Mouse (Mus musculus): Measurements from ENCODE around the gene Fli1.

Gene Fli1

DNA sequence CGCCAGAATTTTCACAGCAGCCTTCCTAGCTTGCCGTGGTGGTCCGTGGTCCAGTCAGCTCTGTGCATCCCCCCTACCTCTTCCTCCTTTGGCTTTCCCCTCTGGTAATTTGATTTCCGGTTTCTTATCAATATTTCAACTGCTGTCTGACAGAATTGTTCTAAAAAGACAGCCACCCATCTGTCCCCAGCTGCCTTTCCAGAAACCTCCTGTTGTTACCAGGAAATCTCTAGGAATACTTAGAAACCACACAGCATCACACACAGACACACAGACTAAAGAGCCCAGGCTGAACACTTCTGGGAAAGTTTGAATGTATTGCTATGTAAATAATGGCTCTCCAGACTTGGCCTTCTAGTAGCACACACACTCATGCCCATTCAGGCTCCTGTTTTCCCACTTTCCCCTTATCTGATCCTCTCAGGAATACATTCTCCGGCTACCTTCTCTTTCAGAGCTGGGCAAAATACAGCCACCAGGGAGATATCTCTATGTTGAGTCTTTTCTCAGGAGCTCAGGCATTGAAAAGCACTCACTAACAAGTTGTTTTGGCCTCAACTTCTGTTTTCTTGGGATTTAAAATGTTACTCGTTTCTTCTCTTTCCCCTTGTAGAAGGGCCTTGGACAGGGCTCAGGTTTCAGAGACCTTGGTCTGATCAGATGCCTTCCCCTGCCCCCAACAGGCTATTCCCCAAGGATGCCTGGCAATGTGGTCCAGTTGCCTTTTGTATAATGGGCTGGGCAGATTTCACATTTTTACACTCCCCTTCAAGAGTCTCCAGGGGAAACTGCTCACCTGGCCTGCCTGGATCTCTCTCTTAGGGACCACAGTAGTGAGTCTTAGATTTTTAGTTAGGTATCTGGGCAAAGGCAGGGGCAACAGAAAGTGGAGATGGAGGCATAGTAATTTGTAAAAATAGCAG lies 7.1 kb upstream of the Fli1 start:
- DNase-seq (ENCODE audit: low spot score), result no peak

DNA sequence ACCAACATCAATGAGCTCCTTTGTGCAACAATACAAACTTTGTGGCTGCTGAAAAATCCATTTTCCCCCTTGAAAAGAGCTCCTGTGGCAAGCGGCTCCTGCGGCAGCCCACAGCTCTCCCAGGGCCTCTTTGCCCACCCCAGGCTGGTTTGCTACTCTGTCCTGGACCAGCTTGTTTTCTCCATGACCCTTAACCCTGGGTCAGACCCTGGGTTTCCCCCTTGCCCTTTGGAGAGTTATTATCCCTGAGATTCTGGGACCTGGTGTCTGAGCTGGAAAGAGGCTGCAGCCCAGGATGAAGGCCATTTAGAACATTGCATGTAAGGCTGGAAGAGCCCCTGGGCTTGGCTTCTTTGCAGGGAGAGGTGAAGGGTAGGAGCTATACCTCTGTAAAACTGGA lies 4.1 kb upstream of the Fli1 start:
- DNase-seq (ENCODE audit: low spot score), result no peak

DNA sequence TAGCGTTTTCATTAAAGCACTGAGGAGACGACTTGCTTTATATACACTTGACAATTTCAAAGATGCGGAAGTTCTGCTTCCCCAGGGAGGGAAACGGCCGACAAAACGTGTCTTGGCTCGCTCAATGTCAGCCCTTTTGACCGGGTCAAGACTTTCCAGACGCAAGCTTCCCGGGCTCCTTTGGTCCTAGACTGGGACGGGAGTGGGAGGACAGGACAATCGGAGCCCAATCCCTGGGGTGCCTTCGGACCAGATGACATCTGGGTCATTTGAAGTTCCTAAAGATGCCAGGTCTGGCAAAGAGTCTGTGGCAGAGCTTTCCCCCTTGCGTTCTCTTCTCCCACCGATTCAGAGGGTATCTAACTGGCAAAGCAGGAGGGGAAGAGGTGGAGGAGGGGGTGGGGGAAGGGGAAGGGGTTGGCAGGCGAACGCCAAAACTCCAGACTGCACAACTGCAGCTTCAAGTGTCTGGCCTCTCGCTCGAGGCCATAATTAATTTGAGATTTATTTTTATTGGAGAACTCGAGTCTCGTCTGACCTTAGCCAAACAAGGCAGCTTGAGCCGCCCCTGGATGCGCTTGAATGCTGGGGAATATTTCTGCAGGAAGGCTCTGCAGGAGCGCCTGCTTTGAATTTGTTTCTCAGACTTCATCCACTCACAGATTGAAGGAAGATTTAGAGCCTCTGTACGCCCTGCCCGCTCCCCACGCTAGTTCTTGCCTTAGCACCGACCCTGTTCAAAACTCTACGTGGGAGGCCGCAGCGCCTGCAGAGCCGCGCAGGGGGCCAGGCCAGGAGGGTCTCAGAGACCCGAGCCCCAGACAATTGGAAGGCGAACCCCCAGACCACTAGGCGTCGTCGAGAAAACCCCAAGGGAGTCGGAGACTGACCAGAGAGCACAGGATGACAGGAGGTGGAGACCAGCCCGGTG lies 2.3 kb upstream of the Fli1 start:
- DNase-seq (ENCODE audit: low spot score), result no peak

DNA sequence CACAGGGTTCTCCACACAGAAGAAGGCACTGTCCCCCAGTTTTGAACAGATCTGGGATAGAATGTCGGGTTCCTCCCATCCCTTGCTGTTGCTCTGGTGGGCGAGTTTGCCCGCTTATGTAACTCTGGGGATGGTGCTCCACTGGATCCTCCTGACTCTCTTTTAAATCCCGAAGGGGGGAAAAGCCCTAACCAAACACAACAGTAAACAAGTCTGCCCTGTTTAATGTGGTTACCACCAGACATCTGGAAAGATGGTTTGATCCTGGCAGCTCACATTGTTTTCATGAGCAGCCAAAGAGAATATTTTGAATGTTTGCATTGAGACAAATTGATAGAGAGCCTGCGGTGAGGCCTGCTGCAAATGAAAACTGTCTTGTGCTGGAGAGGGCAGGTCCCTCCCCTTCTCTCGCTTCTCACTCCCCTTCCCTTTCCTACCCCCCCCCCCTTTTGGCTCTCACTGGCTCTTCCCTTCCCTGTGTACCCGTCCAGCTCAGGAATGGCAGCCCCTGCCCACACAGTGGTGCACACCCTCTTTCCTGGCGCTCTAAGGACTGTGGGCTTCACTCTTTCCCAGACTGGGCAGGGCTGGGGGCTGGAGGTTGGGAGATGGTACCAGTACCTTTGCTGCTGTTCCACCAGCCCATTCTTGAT lies 1.4 kb upstream of the Fli1 start:
- DNase-seq (ENCODE audit: low spot score), result no peak

DNA sequence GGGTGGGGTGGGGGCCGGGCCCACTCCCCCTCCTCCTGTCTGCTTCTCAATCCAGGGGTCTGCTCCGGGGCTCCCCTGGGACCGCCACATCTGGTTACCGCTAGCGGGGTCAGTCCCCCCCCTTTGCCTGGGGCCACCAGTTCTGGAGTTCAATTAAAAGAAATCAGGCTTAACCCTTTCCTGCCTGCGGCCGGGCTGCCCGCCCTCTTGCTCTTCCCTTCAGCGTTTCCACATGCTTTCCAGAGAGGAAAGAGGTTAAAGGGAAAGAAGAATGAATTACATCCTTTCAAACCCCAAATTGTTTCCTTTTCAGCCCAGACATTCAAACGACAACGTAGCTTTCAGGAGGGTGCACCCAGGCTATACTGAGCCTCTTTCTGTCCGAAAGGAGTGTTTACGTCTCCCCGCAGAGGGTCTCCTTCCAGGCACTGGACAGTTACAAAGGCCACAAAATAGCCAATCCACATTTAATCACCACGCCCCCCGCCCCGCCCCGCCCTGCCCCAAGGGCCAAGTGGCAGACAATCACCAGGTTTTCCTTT lies 450 bp upstream of the Fli1 start:
- no peak for DNase-seq (ENCODE audit: low spot score)

DNA sequence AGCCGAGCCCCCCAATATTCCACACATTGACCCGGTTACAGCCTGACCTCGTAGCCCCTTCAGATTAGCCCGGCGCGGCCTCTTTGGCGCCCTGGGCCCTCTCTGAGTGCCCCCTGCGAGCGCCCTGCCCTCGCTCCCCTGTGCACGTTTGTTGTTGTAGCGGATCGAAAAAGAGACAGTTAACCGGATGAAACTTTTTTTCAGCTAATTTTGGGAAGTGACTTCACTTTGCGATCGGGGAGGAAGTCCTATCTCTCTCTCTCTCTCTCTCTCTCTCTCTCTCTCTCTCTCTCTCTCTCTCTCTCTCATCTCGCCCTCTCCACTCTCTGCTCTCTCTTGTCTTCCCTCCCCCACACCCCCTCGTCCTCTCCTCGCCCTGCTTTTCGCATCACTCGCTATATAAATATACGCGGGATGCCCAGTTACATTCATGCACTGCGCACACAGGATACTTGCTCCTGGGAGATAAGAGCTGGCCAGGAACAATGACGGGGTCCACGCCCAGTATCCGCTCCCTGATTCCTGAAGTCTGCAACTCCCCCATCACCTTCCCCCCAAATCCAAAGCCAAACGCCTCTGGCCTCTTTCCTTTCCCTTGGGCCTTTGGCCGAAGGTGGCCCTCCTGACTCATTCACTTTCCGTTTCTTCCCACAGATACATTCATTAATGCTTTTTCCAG lies 1.3 kb downstream of the Fli1 start:
- DNase-seq (ENCODE audit: low spot score), result peak; percentile 20

DNA sequence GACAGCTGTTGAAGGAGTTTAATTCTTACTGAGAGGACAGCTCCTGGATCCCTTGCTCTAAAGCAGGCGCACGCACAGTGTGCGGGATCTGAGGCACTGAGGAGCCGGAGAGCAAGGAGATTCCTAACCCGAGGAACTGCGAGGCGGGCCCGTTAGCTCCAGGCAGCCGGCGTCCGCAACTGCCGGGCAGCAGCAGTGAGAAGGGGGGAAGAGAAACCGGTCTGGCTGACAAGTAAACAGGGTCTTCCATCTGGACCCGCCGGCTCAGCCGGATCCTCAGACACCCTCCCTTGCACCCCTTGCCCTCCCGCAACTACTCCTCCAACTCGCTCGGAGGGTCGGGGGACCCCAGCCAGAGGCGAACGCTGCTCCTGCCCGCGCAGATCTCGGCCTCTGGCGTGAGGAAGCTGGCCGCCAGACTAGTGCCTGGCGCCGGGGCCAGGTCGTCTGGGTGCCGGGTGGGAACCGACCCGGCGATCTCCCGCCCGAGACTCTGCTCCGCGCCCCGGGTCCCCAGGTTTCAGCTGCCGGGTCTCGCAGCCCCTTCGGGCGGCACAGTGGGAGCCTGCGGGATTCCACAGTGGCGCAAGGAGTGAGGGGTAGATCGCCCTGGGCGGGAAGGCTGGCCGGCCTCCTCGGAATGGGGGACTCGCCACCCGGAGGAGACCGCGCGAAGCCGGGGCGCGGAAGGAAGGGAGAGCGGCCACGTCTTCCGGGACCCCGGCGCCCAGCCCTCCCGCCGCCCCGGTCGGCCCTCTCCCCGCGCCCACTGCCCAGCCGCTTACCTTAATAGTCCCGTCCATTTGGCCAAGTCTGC lies 2.0 kb downstream of the Fli1 start:
- peak; percentile 30 for DNase-seq (ENCODE audit: low spot score)

DNA sequence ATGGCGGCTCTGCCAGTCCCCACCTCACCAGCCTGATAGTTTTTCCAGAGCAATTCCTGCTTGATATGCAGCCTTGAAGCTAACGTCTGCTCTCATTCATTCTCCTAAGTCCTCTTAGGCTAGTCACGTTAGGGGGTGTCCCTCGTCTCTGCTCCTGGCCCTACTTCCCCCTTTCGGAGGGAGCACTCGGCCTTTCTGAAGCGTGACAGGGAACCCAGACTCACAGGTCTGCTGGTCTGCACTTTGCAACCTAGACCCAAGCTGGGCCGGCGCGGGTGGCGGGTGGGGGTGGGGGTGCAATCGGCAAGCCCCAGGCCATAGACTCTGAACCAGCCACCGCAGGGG lies 2.6 kb downstream of the Fli1 start:
- DNase-seq (ENCODE audit: low spot score), result no peak

DNA sequence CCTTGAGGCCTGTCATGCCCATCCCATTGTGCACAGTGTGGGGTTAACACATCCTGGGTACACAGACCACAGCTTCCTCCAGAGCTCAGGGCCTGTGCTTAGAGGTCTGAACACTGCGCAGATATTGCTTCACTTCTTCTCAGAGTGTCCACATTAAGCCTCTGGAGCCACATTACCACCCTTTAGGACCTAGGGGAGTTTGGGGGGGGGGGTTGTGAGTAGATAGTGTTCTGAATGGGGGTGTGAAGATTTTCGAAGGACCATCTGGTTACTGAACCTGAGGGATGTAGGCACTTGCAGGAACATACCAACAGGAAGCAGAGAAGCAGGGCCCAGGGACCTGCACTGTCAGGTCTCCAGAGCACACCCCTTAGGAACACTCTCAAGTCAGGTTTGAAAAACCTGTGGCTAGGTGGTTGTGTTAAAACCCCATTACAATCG lies 3.3 kb downstream of the Fli1 start:
- no peak for DNase-seq (ENCODE audit: low spot score)

DNA sequence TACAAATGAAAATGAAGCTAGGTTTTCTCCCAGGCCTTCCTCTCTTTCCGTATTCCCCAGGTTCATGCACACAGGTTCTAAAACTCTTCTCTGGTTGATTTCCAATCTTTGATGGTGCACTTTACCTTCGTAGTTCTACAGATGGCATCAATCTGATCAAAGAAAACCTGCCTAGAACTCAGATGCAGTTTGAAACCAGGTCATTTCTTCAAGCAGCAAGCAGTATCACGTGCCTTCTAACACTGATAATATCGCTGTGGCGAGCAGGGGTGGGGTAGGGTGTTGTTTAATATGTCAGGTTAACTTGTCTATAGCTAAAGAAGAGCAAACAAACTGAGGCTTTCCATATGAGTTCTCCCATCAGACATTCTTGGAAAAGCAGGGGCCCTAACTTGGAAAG lies 4.5 kb downstream of the Fli1 start:
- DNase-seq (ENCODE audit: low spot score), result no peak

DNA sequence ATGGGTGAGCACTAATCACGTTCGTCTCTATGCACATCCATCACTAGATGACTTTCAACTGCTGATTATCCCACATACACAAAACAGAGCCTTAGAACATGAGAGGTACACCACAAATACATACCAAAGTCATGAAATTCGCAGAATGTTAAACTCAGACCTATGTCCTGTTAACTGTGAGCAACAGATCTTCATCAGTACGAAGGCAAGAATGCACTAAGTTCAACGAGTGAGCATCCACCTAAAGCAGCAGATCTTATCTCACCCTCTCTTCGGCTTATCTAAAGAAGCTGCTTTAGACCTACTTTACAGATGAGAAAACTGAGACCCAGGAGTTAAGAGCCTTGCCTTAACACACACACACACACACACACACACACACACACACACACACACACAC lies 5.0 kb downstream of the Fli1 start:
- DNase-seq (ENCODE audit: low spot score), result no peak

DNA sequence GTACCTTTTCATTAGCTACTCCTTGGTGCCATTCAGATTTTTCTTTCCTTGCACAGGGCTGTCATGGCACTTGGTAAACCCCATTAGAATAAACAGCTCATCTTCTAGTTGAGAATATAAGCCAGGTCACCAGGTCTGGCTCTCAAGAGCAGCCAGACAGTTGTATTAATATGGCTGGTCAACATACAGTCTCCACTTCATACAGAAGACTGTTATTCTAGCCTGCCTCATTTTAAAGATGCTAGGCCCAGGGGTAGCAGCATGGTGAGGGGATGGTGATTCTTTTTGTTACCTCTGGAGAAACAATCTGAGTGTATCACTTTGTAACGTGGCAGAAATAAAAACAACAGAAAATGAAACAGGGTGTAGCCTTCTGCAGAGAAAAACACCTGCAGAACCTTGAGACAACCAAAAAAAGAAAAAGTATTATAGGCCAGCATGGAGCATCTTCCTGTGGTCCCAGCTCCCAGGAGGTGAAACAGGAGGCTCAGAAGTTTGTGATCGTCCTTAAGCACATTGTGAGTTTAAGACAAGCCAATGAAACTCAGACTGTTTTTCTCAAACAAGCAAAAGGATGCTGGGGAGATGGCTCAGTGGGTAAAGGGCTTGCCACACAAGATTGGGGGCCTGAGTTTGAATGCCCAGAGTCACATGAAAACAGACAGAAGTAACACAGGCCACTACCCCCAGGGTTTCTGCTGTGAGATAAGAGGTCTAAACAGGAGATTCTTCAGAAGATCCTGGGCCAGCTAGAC lies 7.3 kb downstream of the Fli1 start:
- DNase-seq (ENCODE audit: low spot score), result no peak

DNA sequence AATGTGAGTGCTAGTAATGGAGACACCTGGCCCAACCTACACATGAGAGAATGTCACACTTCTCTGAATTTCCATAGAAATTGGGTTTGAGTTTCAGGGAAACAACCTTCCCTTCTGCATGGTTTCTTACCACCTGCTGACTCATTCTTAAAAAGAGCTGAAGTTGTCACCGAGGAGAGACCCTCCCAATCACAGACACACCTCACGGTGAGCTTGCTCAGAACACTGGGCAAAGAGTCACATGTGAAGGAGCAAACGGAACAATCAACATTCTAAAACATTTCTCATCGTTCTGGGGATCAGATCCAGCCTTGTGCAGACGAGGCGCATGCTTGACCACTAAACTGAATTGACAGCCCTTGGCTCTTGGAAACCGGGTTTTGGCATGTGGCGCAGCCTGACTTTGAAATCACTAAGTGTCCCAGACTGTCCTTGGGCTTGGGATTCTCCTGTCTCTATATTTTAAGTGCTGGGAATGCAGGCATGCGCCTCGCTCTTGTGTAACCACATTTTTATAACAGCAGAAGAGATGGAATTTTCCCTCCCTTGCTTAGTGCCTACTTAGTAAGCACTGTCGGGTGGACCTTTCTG lies 8.5 kb downstream of the Fli1 start:
- no peak for DNase-seq (ENCODE audit: low spot score)

DNA sequence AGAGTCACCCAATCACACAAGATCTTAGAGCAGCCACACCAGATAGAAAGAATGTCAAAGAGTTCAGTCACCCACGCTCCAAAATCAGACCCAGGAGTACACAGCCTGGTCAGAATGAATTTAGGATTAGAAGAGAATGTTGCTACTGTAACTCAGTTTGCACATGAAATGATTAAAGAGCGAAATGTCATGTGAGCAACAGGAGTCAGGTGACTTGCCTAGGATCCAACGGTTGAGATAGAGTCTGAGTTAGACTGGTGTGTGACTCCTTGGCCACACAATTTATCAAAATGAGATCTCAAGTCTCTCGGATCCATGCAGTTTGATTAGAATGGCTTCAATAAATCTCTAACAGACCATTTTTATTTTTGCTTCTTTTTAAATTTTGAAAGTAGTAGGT lies 11.1 kb downstream of the Fli1 start:
- no peak for DNase-seq (ENCODE audit: low spot score)

DNA sequence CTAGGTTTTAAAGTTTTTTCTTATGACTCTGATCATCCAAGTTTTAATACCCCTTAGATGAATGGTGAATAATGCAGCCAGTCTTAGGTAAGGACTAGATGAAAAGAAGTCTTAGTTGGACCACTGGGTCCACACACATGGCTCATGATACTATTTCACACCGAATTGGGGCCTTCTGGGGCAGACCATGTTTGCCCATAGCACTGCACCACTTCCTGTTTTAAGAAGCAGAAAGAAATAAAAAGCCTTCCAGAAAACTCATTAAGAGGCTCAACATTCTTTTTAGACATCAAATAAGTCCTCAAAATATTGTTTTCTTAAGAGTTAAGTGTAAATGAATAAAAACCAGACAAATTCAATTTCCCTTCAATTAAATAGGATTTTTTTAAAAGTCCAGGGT lies 11.7 kb downstream of the Fli1 start:
- DNase-seq (ENCODE audit: low spot score), result no peak

DNA sequence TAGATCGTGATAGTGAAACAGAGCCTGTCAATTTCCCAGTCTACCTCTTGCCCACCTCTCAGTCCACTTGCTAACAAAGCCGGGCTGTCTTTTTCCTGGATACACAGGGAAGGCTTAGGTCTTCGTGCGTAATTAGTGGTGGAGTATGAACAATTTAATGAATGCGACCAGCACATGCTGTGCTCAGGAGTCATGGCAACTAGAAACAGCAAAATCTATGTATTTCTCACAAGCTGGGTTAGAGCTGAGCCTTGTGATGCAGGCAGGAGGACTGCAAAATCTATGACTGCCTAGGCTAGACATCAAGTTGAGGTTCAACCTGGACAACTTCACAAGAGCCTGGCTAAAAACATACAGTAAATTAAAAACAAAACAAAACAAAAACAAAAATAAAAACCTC lies 12.5 kb downstream of the Fli1 start:
- DNase-seq (ENCODE audit: low spot score), result no peak

DNA sequence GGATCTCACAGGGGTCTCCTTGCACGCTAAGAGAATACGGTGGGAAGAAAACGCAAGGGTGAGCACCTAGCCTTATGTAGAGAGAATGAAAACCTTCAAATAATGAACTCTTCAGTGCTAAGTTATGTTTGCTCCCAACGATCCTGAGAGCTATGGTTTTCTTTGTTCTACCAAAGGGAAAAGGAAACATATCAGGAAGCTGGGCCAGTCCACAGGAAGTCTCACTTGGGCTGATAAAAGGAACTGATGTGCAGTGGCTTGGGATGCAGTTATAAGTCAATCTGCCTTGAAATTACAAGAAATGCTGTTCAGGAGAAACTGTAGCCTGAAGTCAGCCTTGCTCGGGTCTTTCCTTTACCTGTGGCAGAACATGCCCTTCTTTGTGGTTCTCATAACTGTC lies 13.1 kb downstream of the Fli1 start:
- DNase-seq (ENCODE audit: low spot score), result no peak

DNA sequence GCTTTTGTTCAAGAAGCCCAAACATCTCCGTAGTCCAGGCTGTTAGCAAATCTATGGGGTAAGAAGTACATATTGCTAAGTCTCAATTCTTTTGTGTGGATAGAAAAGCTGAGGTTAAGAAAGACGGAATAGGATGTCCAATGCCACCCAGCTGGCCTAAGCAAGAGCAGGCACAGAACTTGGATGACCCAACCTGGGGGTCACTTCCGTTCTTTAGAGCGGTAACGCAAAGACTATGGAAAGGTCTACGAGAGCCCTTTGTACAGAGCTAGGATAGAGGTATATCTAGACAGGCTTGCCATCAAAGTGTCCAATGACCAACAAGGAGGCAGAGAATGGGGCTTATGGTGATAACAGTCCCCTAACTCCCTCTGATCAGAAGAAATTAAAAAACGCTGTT lies 15.3 kb downstream of the Fli1 start:
- DNase-seq (ENCODE audit: low spot score), result no peak

DNA sequence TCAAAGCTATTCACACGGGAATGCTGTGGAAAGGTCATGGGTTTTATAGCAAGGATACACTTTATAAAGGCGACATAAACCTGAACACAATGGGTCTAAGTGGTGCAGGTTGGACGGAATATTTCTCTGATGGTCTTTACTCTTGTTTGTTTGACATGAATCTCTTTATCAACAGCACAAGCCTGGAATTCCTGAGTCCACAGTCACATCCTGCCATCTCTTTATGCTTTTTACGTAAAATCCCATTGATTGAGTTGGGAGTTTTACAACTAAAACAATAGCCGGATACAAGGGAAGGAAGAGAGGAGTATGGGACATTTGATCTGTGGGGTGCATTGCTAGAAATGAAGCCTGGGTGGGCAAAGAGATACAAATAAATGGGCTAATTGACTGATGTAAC lies 16.9 kb downstream of the Fli1 start:
- DNase-seq (ENCODE audit: low spot score), result no peak

Measured in urinary bladder, postnatal 25 days (tissue).